Mouse (Mus musculus) testis, adult 2 months (tissue): ENCODE measurements around the gene Pnliprp2.

Source experiments
- CTCF ChIP-seq: fragments of 200-500 bp; IDR thresholded peaks from 2 replicates; pipeline ENCODE4 v1.5.1; 2012; ENCODE audit warnings: low read depth, mild to moderate bottlenecking, inconsistent platforms, low read length, moderate library complexity; ENCODE audit not compliant: control insufficient read depth, insufficient read depth, insufficient replicate concordance
- POLR2A ChIP-seq: fragments of 200-500 bp; IDR thresholded peaks from 2 replicates; pipeline ENCODE4 v1.6.1; 2012; ENCODE audit warnings: low read depth, mild to moderate bottlenecking, inconsistent platforms, low read length, moderate library complexity; ENCODE audit not compliant: control insufficient read depth

DNA sequence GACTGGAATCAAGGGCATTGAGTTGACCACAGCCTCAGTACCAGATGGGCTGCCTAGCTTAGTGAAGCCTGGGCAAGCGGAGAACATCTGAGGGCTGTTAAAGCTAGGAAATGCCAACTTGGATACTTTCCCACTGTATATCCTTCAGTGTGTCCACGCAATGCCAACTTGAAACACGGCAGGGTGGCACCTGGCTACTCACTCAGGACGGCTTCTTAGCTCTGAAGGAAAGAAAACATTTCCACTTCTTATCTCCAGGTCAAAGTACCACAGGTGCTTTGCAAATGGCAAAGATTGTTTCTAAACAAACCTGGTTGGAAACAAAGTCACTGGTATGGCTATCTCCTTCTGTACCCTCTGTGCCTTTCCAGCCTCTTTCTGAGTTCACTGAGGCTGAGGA lies 648 bp upstream of the Pnliprp2 start:
- TF ChIP-seq CTCF, result no peak
- TF ChIP-seq POLR2A, result no peak
